Mouse (Mus musculus): ENCODE measurements around the gene Dalrd3.

DNA sequence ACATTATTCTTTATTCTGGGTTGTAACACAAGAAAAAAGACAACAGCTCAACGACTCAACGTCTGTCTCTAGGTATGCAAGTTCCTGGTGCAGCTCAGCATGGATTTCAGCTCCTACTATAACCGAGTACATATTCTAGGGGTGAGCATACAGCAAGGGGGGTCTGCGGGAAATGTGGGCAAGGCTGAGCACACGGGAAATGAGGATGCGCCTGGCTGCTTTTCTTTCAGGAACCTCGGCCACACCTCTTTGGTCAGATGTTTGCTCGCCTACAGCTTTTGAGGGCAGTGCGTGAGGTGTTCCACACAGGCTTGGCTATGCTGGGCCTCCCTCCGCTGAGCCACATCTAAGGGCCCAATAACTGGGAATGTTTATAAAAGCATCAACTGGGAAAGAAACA lies 2.6 kb downstream of the Dalrd3 start:
- TF ChIP-seq CTCF (IDR thresholded peaks at IDR 0.05; ENCODE audit: insufficient read depth, low read length): no peak
- TF ChIP-seq POLR2A (IDR thresholded peaks at IDR 0.05; ENCODE audit: borderline replicate concordance, extremely low read depth, low read depth, low read length): no peak

All from lung, adult 2 months (tissue).